Mouse (Mus musculus): ENCODE measurements around the gene Fam19a1.
"Not testable (repeated sequence)": the region's sequence is repeated elsewhere in the genome, so short reads cannot be mapped to it uniquely, and the experiment has no call there.

Gene Fam19a1

DNA sequence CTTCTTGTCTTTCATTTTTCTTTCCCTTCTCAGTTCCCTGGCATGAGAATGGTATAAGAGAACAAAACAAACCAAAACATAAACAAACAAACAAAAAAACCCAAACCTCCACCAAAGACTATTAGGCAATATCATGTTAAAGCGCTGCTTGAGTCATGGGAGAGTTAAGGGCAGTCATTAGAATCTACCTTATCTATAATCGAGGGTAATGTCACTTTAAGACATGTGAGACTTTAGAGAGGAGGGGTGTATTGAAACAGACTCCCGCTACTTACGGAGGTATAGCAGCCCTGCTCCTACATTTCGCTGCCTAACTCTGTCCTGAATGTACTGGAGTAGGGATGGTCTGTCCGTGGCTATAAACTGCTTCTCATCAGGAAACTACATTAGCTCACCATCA, at the start of gene Fam19a1:
TSS of gene Fam19a1 (plus strand) at position 301 of the 400 bp plus-strand sequence.
- DNase-seq (ENCODE audit: low read depth), result no peak

DNA sequence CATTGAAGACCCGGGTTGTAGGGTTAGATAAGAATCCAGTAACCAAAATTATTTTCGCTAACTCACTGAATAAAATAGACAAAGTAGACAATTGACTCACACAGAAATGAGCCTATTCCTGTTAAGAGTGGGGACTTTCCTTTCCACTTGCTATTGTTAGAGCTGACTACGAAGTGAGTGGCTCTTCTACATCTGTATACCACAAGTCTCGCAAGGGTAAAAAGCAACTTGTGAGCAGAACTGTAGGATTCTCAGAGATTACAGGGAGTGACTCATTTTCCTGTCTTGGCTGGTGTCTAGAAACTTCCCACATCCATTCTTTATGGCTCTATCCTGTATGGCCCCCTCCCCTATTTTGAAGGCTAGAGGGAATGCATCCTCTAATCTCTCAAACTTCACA, 41.9 kb upstream of the Fam19a1 start:
- no peak for DNase-seq (ENCODE audit: low read depth)

DNA sequence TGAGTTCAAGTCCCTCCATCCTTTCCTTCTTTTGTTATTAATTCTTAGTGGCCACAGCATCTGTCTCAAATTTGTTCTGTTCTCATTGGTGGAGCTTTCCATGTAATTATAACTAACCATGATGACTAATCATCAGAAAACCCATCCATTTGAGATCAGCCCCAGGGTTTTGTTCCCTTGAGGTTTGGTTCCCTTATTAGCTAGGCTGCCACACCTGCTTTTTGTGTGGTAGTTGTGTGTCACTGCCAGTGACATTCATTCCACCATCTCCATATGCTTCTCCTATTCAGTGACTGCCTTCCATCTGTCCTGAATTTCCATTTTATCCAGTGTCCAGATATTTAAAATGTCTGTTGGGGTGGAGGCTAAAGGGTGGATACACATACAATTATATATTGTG, 41.4 kb upstream of the Fam19a1 start:
- DNase-seq (ENCODE audit: low read depth), result no peak

DNA sequence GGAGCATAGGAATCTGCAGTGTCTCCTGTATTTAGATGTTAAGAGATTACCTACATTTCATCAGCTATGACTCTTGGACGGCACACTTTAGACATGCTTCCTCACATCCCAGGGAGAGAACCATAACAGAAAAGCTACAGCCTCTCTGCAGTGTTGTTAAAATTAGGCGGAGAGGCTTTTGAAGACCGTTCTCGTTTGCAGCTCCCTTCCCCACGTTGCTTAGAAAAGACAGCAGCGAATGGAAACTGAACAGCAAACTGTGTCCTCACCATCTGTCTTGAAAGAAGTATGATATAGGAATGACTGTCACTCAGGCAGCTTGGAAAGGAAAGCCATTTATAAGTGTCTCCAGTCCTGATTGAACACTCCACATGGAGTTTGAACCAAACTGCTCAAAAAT, 23.0 kb upstream of the Fam19a1 start:
- no peak for DNase-seq (ENCODE audit: low read depth)

DNA sequence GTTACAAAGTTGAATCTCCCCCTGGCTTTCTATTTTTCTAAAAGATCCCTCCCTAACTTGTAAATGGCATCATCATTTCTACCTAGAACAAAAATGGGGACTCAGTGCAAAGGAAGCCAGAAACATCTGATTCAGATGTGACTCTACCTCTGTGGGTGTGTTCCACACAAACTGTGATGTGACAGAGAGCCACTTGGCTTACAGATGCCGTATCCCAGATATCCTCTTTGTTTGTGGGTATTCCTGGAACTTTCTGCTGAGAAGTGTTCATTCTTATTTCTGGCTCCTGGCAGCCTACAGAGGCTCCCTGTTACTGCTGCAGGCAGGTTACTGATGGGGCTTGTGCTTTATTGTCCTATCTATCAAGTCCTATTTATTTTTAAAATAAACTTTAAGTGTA, 19.2 kb upstream of the Fam19a1 start:
- DNase-seq (ENCODE audit: low read depth), result no peak

DNA sequence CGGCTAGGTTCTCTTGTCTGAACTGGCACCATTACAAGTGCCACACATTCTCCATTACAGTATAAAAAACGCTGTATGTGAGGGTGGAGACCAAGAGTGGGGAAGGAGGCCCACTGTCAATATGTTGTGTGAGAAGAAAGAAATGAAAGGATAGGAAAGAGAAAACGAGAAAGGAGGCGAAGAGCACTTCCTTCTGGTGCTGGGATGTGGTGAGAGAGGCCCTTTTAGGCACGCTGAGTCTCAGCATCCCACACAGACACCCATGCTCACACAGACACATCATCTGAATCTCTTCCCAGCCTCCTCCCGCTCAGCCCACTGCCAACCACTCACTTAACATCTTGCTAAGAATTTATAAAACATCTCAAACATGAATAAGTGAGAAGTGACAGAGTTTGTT, 14.7 kb upstream of the Fam19a1 start:
- no peak for DNase-seq (ENCODE audit: low read depth)

DNA sequence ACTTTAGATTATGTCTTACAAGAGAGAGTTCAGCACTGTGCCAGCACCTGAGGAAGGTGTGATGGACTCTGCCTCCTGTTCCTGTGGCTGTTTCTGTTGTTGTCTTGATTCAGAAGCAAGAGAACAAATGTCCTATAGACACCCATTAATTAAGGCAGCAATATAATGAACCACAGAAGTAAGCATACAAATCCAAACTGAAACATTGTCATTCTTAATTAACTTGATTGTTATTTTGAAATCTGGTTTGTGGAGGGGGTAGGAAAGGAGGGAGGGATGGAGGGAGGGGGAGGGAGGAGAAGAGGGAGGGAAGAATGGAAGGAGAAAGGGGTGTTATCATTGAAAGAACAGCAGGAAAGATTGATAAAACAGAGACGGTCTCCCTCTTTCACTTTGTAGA, 1.3 kb upstream of the Fam19a1 start:
- no peak for DNase-seq (ENCODE audit: low read depth)

DNA sequence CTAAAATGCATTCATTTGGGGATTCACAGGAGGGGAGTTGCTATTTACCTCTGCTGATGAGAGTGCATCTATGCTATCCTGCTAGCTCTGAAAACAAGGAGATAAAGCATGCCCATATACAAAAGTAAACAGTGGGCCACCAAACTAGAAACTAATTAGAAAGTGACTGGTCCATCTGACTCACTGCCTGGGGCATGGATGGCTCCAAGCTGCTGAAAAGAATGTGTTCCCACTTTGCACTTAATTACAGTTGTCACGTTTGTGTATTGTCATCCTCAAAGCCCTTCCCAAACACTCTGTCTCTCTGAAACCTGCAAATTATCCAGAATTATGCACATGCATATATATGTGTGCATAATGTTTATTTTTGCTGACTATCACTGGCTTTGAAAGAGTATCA, 1.2 kb downstream of the Fam19a1 start:
- no peak for DNase-seq (ENCODE audit: low read depth)

DNA sequence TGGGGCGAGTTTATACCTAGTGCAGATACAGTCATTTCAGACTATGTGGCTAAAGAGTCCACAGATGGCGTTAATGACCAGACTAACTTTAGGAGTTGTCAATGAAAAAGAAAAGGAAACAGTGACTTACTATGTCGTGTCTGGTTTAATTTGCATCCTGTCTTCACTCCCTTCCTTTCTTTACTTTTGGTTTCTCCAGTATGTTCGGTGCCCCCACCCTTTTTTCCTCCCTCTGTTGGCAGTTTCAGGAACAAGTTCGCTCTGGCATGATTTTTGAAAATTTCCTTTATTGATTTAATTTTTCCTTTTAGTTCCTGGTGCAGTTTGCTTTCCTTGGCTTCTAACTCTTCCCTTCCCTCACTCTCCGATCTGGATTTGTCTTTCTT, 3.2 kb downstream of the Fam19a1 start:
- DNase-seq (ENCODE audit: low read depth), result no peak

DNA sequence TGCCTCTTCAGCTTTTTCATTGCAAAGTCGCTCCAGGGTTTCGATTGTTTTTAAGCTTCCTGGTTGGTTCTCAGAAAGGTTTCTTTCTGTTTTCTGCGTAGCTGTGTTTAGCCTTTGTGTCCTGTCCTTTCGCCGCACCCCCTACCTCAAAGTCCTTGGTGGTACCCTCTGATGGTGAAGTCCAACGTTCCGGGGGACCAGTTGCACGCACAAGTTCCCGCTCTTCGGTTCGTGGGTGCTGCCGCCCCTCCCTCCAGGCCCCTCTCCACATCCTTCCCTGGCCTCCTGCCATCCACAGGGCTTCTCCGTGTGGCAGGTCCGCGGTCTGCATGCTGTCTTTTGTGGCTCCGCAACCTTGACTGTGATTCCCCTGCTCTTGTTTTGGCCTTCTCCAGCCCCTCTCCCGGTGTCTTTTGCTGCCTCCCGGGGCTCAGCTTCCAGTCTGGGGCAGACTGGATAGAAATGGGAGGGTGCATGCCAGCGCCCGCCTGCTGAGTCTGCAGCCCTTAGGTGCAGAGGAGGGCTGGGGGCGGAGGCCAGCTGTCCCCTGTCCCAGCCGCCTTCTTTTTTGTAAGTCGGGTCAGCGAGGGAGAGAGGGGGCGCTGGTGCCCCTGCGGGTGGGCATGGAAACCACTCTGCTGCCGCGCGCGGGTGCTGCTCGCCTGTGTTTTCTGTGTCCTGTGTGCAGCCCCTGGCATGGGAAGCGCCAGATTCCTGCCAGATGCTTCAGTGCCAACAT, 3.7 kb downstream of the Fam19a1 start:
- DNase-seq (ENCODE audit: low read depth), result no peak

DNA sequence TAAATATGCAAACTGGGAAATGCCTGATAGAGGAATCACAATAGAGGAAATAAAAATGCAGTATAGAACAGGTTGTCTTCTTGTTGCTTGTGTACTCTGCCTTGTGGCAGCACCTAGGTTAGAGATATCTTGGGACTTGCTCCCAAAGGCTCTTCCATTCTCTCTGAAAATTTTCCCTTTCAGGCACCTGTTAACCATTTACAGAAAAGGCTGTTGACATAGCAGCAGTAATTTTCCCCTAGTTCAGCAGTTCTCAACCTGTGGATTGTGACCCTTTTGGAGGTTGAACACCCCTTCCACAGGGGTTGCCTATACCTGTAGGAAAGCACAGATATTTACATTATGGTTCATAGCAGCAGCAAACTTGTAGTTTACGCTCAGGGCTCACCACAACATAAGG, 30.4 kb downstream of the Fam19a1 start:
- no peak for DNase-seq (ENCODE audit: low read depth)

DNA sequence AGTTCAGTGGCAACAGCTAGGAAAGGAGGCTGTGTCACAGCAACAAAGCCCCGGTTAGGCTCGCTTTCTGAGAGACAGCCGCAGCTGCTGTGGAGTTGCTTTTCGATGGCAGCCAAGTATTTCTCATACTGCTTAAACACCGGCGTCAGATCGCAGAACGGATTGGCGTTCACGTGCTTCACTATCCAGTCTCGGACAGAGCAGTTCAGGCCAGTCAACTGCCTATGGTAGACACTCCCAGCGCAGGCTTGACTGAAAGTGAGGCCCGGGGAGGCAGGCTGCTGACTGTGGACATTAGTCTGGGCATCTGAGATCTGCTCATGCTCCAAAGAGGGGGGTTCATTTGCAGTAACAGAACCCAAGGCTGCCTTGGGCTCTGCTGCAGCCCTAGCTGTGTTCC, 52.4 kb downstream of the Fam19a1 start:
- no peak for DNase-seq (ENCODE audit: low read depth)

DNA sequence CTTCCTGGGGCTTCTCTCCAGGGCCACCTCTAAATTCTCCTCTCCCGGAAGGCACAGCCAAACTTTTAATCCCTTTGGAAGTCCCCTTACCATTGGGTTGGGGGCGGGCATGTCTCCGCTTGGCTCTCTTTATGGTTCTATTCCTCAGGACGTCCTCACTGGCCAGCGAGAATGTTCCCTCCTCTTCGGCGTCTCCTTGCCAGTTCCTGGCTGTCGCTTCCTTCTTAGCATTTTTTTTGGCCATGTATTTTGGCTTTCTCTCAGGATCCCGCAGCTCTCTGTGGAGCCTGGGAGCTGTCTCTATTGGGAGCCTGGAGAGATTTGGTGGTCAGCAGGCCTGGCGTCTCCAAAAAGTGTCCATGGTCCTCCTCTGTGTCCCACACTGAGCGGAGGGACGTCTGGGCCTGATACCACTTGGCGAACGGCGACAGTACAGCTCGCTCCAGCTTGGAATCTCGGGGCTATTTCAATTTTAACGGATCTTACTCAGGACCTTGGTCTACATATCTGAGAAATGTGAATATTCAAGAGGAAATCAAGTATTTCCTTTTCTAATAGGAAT, 52.9 kb downstream of the Fam19a1 start, which contains the start of gene 1700123L14Rik:
TSS of gene 1700123L14Rik (minus strand) at position 426 of the 562 bp plus-strand sequence.
- DNase-seq (ENCODE audit: low read depth), result no peak

DNA sequence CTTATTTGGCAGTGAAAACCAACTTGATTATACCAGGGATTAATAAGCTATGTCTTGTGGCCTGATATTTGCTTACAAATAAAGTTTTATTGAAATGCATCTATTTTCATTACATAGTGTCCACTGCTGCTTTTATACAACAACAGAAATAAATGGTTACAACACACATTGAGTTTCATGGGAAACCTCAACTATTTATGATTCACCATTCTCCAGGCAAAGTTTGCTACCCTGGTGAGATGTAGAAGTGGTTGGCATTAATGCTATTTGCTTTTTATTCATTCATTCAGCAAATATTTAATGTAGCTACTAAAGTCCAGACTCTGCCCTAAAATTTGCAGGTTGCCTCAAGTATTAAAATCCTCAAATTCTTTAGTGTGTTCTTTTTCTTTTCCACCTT, 54.1 kb downstream of the Fam19a1 start:
- no peak for DNase-seq (ENCODE audit: low read depth)

DNA sequence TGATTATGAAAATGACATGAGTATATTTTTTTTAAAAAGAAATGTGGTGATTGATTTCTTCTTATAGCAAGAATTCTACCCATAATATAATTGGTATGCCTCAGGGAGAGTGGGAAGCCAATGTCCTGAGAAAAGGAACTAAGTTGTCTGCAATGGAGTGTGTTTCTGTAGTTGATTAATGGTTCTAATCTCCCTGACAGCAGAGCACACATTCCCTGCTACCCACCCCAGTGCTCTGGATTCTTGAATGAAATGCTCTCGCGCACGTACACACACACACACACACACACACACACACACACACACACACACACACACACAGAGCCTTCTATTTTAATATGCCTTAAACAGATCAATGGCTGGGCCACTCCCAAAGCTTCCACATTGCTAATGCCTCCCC, 60.7 kb downstream of the Fam19a1 start:
- DNase-seq (ENCODE audit: low read depth), result no peak

DNA sequence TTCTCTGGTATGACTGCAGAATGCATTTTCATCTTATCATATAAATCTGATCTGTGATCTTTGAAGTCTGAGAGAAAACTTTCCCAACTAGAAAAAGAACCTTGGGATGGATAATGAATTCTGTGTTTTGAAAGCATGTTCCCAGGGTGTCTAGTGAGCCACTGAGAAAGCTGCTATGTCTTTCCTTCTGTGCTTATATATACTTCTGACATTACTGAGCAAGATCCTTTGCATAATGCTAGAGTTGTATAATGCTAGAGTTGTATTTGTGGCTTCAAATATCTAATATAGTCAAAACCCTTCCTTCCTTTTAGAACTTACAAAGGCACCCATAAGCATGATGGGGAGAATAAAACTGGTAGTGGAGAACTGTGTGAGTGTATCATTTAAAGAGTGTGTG, 65.6 kb downstream of the Fam19a1 start:
- DNase-seq (ENCODE audit: low read depth), result no peak

DNA sequence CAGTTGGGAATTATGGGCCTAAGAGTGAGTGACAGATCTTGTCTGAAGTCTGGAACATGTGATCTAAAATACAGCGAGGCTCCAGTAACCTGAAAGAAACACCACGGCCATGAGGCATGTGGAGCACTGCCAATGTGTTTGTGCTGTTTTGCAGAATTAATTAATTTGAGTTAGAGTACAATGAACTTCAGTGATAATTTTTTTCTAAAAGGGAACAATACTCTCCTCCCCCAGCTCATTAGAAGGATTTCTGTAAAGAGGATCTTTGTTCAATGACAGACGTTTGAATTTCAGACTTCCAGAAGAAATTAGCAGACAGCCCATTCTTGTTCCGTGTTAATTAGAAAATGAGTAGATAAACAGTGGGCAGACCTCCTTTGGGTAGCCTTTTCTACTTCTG, 70.4 kb downstream of the Fam19a1 start:
- no peak for DNase-seq (ENCODE audit: low read depth)

DNA sequence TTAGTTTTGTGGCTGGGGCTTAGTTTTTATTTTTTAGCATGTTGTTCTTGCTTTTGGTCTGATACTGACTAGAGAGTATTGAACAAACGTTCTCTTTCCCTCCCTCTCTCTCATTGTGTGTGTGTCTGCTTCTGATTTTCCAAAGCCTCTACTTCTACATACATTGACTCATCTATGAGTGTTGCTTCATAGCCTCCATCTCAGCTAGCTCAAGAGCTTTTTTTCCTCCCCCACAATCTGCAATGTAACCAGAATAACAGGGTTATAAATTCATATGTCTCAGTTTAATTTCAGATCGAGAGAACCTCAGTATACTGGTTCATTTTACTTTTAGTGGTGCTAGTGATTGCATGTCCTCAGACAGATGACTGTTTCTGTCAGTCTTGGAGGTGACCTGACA, 73.6 kb downstream of the Fam19a1 start:
- no peak for DNase-seq (ENCODE audit: low read depth)

DNA sequence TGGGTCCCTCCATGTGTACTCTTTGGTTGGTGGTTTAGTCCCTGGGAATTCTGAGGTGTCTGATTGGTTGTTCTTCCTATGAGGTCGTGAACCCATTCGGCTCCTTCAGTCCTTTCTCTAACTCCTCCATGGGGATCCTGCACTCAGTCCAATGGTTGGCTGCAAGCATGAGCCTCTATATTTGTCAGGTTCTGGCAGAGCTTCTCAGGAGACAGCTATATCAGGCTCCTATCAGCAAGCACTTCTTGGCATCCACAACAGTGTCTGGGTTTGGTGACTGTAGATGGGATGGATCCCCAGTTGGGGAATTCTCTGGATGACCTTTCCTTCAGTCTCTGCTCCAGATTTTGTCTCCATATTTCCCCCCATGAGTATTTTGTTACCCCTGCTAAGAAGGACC, 86.0 kb downstream of the Fam19a1 start:
- DNase-seq (ENCODE audit: low read depth), result not testable (repeated sequence)

DNA sequence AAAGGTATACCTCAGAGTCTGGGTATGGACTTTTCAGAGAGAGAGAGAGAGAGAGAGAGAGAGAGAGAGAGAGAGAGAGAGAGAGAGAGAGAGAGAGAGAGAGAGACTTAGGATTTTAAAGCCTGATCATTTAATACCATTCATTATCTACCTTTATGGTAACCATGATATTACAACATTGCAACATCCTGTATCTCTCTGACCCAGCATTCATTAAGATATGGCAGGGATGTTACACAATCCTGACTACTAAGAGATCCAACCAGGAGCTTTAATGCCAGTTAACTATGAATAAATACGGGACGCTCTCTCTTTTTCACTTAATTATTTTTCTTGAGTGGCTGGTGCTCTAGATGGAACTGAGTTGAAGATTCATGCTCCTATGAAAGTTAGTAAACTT, 92.4 kb downstream of the Fam19a1 start:
- no peak for DNase-seq (ENCODE audit: low read depth)

DNA sequence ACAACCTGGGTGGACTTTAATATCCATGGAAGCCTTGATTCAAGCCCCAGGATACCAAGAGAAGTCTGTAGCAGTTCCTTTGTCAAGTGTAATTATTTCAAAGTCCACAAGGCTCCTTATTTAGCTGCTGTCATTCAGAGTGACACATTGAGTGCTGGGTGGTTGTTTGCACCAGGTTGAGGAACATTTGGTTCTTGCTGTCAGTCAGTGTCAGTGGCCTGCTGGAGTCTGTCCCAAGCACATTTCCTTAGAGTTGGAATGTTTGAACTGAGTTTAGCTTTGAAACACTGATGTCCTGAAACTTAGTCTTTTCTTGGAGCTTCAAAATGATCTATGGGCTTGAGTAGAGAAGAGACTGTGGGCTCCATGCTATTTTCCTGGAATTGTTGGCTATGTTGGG, 121.9 kb downstream of the Fam19a1 start:
- DNase-seq (ENCODE audit: low read depth), result no peak

DNA sequence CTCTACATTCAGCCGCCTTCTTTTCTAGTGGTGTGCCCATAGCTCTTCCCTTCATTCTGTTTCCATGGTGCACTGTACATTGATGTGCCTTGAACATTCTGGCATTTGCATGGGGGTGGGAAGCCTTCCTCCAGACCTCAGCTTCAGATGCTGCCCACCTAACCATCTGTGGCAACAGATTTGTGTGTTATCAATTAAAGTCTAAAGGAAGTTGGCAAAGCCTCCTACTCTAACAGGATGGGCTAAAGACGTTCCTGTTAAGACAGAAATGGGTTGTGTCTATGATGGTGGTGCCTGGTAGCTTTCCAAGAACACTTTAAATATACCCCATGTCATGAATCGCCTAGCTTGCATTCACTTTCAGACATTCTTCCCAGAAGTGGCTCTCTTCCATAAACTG, 131.4 kb downstream of the Fam19a1 start:
- DNase-seq (ENCODE audit: low read depth), result no peak

DNA sequence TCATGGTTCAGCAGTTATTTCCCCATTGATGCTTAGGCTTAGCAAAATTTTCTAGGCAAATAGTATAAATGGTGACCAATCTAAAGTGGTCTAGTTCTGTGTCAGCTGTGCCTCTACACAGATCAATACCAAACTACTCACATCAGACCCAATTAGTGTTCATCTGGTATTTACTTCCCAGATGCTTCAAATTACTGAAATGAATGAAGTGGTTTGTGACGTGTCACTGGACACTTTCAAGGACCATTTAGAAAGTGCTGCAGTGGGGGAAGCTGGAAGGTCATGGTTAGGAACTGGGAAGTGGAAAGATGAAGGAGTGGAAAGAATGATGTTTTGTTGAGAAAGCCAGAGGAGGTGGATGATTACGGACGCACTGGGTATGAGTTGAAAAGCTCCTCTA, 139.0 kb downstream of the Fam19a1 start:
- no peak for DNase-seq (ENCODE audit: low read depth)

DNA sequence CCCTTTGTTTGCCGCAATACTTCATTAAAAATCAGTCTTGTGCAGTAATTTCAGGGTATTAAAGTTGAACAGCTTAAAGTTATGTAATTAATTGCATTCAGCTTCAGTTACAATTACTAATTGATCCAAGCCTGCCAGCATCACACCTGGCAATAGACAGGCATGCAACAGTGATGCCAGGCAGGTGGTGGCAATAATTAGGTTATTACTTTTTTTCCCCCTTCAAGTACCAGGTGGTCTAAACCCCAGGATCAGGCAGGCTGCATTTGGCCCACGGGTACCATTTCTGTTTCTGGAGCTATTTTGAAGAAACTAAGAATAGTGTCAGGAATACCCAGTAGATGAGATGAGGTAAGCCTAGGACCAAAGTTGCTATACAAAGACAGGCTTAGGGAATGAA, 141.9 kb downstream of the Fam19a1 start:
- DNase-seq (ENCODE audit: low read depth), result no peak
